Mouse (Mus musculus) forebrain, embryonic 15.5 days (tissue): ENCODE data around the gene Mamdc4. TPM values are rescaled to one million over a fixed set of nuclear protein-coding genes. Genes with fewer than 3 reads are reported as not detected.

ENCODE experiments used
- ATAC-seq: fragments of 200-750 bp; cut with Nextera tagmentation; replicated peaks from 2 replicates; pipeline ENCODE4 v1.8.0; 2017; ENCODE audit warnings: mild to moderate bottlenecking, moderate TSS enrichment, moderate library complexity
- H3K27ac ChIP-seq: fragments of 300-500 bp; sonication (generic); replicated peaks from 2 replicates; pipeline ENCODE4 v1.5.1; 2015; ENCODE audit warnings: mild to moderate bottlenecking, inconsistent platforms
- H3K27me3 ChIP-seq: fragments of 300-500 bp; sonication (generic); 2 replicates; pipeline ENCODE4 v1.6.1; 2015; ENCODE audit warnings: inconsistent platforms
- H3K36me3 ChIP-seq: fragments of 300-500 bp; sonication (generic); 2 replicates; pipeline ENCODE4 v1.6.1; 2015; ENCODE audit warnings: mild to moderate bottlenecking, inconsistent platforms
- H3K4me1 ChIP-seq: fragments of 300-500 bp; sonication (generic); 2 replicates; pipeline ENCODE4 v1.6.1; 2015; ENCODE audit warnings: inconsistent platforms
- H3K4me2 ChIP-seq: fragments of 300-500 bp; sonication (generic); replicated peaks from 2 replicates; pipeline ENCODE4 v1.6.1; 2015; ENCODE audit warnings: mild to moderate bottlenecking, inconsistent platforms
- H3K4me3 ChIP-seq: fragments of 300-500 bp; sonication (generic); 2 replicates; pipeline ENCODE4 v1.5.1; 2015; ENCODE audit warnings: mild to moderate bottlenecking, inconsistent platforms
- H3K9ac ChIP-seq: fragments of 300-500 bp; sonication (generic); replicated peaks from 2 replicates; pipeline ENCODE4 v1.6.1; 2015; ENCODE audit warnings: mild to moderate bottlenecking, inconsistent platforms
- H3K9me3 ChIP-seq: fragments of 300-500 bp; sonication (generic); 2 replicates; pipeline ENCODE4 v1.6.1; 2016; ENCODE audit warnings: inconsistent platforms
- WGBS: fragments of 180-500 bp; shearing (Covaris S2); methylation state at CpG from one replicate; pipeline ENCODE4 v1.1.7; 2015; ENCODE audit warnings: mixed read lengths; 5-methylcytosine and 5-hydroxymethylcytosine counted together
- polyA plus RNA-seq: library from polyadenylated mRNA; unstranded; fragments of >200 nt; fragmentation: Nextera tagmentation; extraction: Ambion mirVana; gene quantifications from 2 replicates; pipeline ENCODE4 v1.2.1, GENCODE M21; 2015

Gene Mamdc4
- polyA plus RNA-seq, 1 experiment from 2014 or later: 5.3 TPM

- Histone ChIP-seq H3K27me3 (peaks cover 25% of the 10 kb centered on the region), H3K9ac (no peak overlapping the region), H3K36me3 (peaks cover 7% of the 10 kb centered on the region; the same call in 1 of the 2 replicates), H3K4me2 (no peak overlapping the region), H3K4me3 (no peak overlapping the region), H3K27ac (no peak overlapping the region), H3K4me1 (peaks cover 38% of the 10 kb centered on the region), H3K9me3 (no peaks in the 10 kb centered on the region)
- WGBS: 93% methylated on average over 2 of the region's 2 CpGs
- ATAC-seq: no peak
These were observed 1.6 kb downstream of the Mamdc4 start for GRCm38 (mm10) chr2:25573068-25573467.

GRCm38 (mm10) chr2:25571221-25571620, 3.4 kb downstream of the Mamdc4 start:
- Histone ChIP-seq H3K27me3 (peaks cover 7% of the 10 kb centered on the region), H3K36me3 (peaks cover 7% of the 10 kb centered on the region; the same call in 1 of the 2 replicates), H3K9me3 (no peaks in the 10 kb centered on the region), H3K4me3 (no peak overlapping the region), H3K9ac (no peak overlapping the region), H3K4me1 (peaks cover 26% of the 10 kb centered on the region), H3K4me2 (no peak overlapping the region), H3K27ac (no peak overlapping the region)
- no peak for ATAC-seq
- WGBS: 95% methylated on average over 4 of the region's 4 CpGs

- WGBS: 92% methylated on average over 3 of the region's 3 CpGs
- H3K36me3 ChIP-seq: peaks cover 18% of the 10 kb centered on the region; the same call in 1 of the 2 replicates
These were observed 5.3 kb downstream of the Mamdc4 start for GRCm38 (mm10) chr2:25569323-25569722.

GRCm38 (mm10) chr2:25568473-25569019, 6.1 kb downstream of the Mamdc4 start:
- Histone ChIP-seq H3K4me1 (peaks cover 9% of the 10 kb centered on the region), H3K27ac (no peak overlapping the region), H3K27me3 (no peaks in the 10 kb centered on the region), H3K4me2 (no peak overlapping the region), H3K9ac (no peak overlapping the region), H3K9me3 (no peaks in the 10 kb centered on the region), H3K4me3 (no peak overlapping the region), H3K36me3 (peaks cover 24% of the 10 kb centered on the region)
- ATAC-seq: no peak
- 92% methylated on average over 6 of the region's 6 CpGs for WGBS

More at GRCm38 (mm10) chr2:25569323-25569722, 5.3 kb downstream of the Mamdc4 start:
- no peak overlapping the region for H3K4me2 ChIP-seq
- H3K27me3 ChIP-seq: no peaks in the 10 kb centered on the region
- H3K27ac ChIP-seq: no peak overlapping the region
- no peak overlapping the region for H3K4me3 ChIP-seq
- H3K9me3 ChIP-seq: no peaks in the 10 kb centered on the region
- peaks cover 17% of the 10 kb centered on the region for H3K4me1 ChIP-seq
- ATAC-seq: no peak
- no peak overlapping the region for H3K9ac ChIP-seq

- ATAC-seq: no peak
- Histone ChIP-seq H3K27me3 (no peaks in the 10 kb centered on the region), H3K27ac (no peak overlapping the region), H3K9ac (no peak overlapping the region), H3K4me3 (no peak overlapping the region), H3K36me3 (peaks cover 43% of the 10 kb centered on the region), H3K9me3 (no peaks in the 10 kb centered on the region), H3K4me1 (no peaks in the 10 kb centered on the region), H3K4me2 (no peak overlapping the region)
- 83% methylated on average over 6 of the region's 6 CpGs for WGBS
These were observed 8.1 kb downstream of the Mamdc4 start for GRCm38 (mm10) chr2:25566558-25566957.

- no peak overlapping the region for H3K27ac ChIP-seq
- H3K36me3 ChIP-seq: peaks cover 51% of the 10 kb centered on the region
- 84% methylated on average over 8 of the region's 8 CpGs for WGBS
These were observed 8.9 kb downstream of the Mamdc4 start for GRCm38 (mm10) chr2:25565741-25566140.

GRCm38 (mm10) chr2:25561946-25562345, 12.7 kb downstream of the Mamdc4 start:
- Histone ChIP-seq H3K27ac (no peak overlapping the region), H3K4me1 (peaks cover 19% of the 10 kb centered on the region), H3K36me3 (peaks cover 52% of the 10 kb centered on the region), H3K9ac (no peak overlapping the region), H3K4me3 (no peak overlapping the region), H3K9me3 (no peaks in the 10 kb centered on the region), H3K27me3 (no peaks in the 10 kb centered on the region), H3K4me2 (no peak overlapping the region)
- WGBS: 88% methylated on average over 9 of the region's 9 CpGs
- no peak for ATAC-seq

More at GRCm38 (mm10) chr2:25565741-25566140, 8.9 kb downstream of the Mamdc4 start:
- H3K9ac ChIP-seq: no peak overlapping the region
- ATAC-seq: no peak
- H3K4me3 ChIP-seq: no peak overlapping the region
- H3K4me1 ChIP-seq: no peaks in the 10 kb centered on the region
- H3K9me3 ChIP-seq: no peaks in the 10 kb centered on the region
- H3K27me3 ChIP-seq: no peaks in the 10 kb centered on the region
- no peak overlapping the region for H3K4me2 ChIP-seq

GRCm38 (mm10) chr2:25560551-25560950, 14.1 kb downstream of the Mamdc4 start:
- H3K27me3 ChIP-seq: no peaks in the 10 kb centered on the region
- H3K4me1 ChIP-seq: peaks cover 25% of the 10 kb centered on the region
- ATAC-seq: no peak
- H3K4me3 ChIP-seq: no peak overlapping the region
- H3K9me3 ChIP-seq: no peaks in the 10 kb centered on the region
- no peak overlapping the region for H3K9ac ChIP-seq
- WGBS: 92% methylated on average over 8 of the region's 8 CpGs
- H3K4me2 ChIP-seq: no peak overlapping the region
- H3K27ac ChIP-seq: no peak overlapping the region
- peaks cover 52% of the 10 kb centered on the region for H3K36me3 ChIP-seq

- no peak for ATAC-seq
- WGBS: 63% methylated on average over 6 of the region's 6 CpGs
- Histone ChIP-seq H3K27ac (no peak overlapping the region), H3K4me1 (peaks cover 25% of the 10 kb centered on the region), H3K27me3 (no peaks in the 10 kb centered on the region), H3K36me3 (peaks cover 37% of the 10 kb centered on the region), H3K4me3 (peak overlapping the region; percentile 68), H3K9me3 (no peaks in the 10 kb centered on the region), H3K9ac (peak overlapping the region; percentile 81), H3K4me2 (peak overlapping the region; percentile 89)
These were observed 15.9 kb downstream of the Mamdc4 start for GRCm38 (mm10) chr2:25558774-25559173.

GRCm38 (mm10) chr2:25557964-25558360, 16.7 kb downstream of the Mamdc4 start:
- H3K9me3 ChIP-seq: no peaks in the 10 kb centered on the region
- H3K4me3 ChIP-seq: peak overlapping the region; percentile 68
- H3K27me3 ChIP-seq: no peaks in the 10 kb centered on the region
- WGBS: 0% methylated on average over 24 of the region's 24 CpGs
- ATAC-seq: no peak; the same call in 1 of the 2 replicates
- peak overlapping the region; percentile 81 for H3K9ac ChIP-seq
- H3K4me1 ChIP-seq: peaks cover 25% of the 10 kb centered on the region
- H3K4me2 ChIP-seq: peak overlapping the region; percentile 89
- peaks cover 30% of the 10 kb centered on the region for H3K36me3 ChIP-seq
- peak overlapping the region; percentile 47 for H3K27ac ChIP-seq

- Histone ChIP-seq H3K36me3 (peaks cover 24% of the 10 kb centered on the region), H3K9ac (peak within 1 kb of the TSS; percentile 81), H3K4me3 (peak within 1 kb of the TSS; percentile 68), H3K4me2 (peak within 1 kb of the TSS; percentile 93), H3K27me3 (no peaks in the 10 kb centered on the region), H3K9me3 (no peaks in the 10 kb centered on the region), H3K27ac (peak within 1 kb of the TSS; percentile 76), H3K4me1 (peaks cover 25% of the 10 kb centered on the region)
- ATAC-seq: peak; percentile 99
- under 1% methylated on average over 61 of the region's 61 CpGs for WGBS
These were observed 17.3 kb downstream of the Mamdc4 start, which contains the start of gene Edf1 for GRCm38 (mm10) chr2:25557221-25557963. Gene Edf1 (plus strand): TSS chr2:25557847.

GRCm38 (mm10) chr2:25556296-25556695, 18.3 kb downstream of the Mamdc4 start:
- no peaks in the 10 kb centered on the region for H3K9me3 ChIP-seq
- 59% methylated on average over 1 of the region's 1 CpGs for WGBS
- H3K27ac ChIP-seq: no peak overlapping the region
- no peak overlapping the region for H3K9ac ChIP-seq
- no peak overlapping the region; the same call in 1 of the 2 replicates for H3K4me3 ChIP-seq
- H3K4me2 ChIP-seq: no peak overlapping the region
- peaks cover 13% of the 10 kb centered on the region for H3K36me3 ChIP-seq
- no peaks in the 10 kb centered on the region for H3K27me3 ChIP-seq
- no peak for ATAC-seq
- H3K4me1 ChIP-seq: peaks cover 25% of the 10 kb centered on the region
